Mouse (Mus musculus): ENCODE measurements around the gene Rora.

Gene Rora

DNA sequence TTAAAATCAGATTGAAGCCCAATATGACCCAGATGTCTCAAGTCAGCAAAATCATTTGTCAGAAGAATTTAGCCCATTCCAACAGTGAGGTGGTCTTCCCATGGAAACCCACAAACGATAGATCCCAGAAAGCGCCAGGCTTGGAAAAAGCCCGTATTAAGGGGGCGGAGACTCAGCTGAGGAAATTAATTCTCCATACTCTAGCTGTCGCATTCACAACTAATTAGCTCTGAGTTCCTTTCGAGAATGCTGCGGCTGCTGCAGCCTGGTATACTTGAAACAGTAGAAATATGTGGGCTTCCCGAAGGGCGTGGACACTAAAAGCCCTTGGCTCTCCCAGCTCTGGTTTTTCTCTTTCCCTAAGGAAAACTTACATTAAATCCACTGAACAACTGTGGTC is 345.4 kb downstream of the Rora start:
- no peak for DNase-seq (ENCODE audit: extremely low spot score, low spot score)

DNA sequence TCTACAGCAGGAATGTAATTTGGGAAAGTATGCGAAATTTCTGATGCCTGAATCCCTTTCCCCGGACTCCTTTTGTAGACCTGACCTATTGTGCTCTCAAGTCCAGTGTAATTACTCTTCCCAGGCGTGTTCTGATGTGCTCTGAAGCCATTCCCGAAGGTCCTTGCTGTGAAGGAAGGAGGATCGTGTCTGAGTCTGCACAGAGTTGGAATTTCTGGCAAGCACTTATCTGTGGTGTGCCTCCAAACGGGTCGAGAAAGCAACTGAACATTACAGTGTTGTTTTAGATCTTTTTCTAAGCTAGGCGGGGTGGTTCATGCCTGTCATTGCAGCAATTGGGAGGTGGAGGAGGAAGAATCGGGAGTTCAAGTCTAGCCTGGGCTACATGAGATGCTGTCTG is 350.9 kb downstream of the Rora start:
- DNase-seq (ENCODE audit: extremely low spot score, low spot score): no peak

GRCm38 (mm10) chr9:69006666-69007065 is 353.1 kb downstream of the Rora start:
- no peak for DNase-seq (ENCODE audit: extremely low spot score, low spot score)

- DNase-seq (ENCODE audit: extremely low spot score, low spot score): no peak
These were observed 355.1 kb downstream of the Rora start for GRCm38 (mm10) chr9:69008706-69009105.

DNA sequence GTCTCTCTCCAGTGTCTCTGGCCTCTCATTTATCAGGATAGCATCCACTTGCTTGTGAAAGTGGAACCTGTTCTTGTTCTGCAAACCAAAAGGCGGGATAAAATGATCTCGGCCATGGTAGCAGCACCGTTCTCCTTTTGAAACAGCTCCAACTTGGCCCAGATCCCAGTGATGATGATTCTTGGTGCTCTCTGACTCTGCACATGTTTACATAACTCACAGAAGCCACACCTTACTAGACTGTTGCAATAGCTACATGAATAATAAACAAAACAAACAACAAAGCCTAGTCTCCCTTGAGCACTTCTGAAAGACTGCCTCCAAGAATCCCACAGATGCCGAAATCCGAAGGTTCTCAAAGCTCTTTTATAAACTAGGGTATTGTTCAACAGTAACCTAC is 357.3 kb downstream of the Rora start:
- DNase-seq (ENCODE audit: extremely low spot score, low spot score): no peak

GRCm38 (mm10) chr9:69013186-69013715 is 359.7 kb downstream of the Rora start:
- DNase-seq (ENCODE audit: extremely low spot score, low spot score): no peak

DNA sequence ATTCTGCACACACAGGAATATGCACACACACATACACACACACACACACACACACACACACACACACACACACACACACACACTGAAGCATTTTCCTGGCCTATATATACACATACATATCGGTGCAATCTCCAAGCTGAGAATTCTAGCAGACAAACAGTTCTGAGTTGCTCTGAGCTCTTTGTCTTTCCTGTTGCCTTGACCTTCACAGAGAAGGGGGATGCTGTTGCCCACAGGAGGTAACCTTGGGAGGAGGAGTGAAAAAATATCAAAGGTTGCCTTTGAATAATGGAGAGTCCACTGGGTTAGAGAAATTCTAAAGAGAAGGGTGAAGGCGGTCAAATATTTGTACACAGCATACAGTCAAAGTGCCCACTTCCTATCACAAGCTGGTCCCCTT is 360.6 kb downstream of the Rora start:
- no peak for DNase-seq (ENCODE audit: extremely low spot score, low spot score)

DNA sequence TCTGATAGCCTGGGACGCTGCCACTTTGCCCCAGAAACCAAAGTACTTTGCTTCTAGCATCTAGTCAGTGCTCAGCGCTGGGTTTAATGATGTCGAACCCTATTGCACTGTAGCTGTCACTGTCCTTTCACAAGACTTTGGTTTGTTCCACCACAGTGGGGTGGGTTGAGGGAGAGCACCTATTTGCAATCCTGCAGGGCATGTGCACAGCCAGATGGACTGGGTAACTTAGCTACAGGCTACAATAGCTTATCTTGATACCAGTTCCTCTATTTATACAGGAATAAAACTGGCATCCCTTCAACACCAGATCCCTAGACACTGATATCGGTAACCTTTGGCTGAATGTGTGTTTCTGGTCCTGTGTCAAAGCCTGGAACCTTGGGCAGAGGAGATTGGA is 366.8 kb downstream of the Rora start:
- no peak for DNase-seq (ENCODE audit: extremely low spot score, low spot score)

GRCm38 (mm10) chr9:69021482-69021881 is 367.9 kb downstream of the Rora start:
- DNase-seq (ENCODE audit: extremely low spot score, low spot score): no peak

GRCm38 (mm10) chr9:69023314-69023713 is 369.7 kb downstream of the Rora start:
- no peak for DNase-seq (ENCODE audit: extremely low spot score, low spot score)

DNA sequence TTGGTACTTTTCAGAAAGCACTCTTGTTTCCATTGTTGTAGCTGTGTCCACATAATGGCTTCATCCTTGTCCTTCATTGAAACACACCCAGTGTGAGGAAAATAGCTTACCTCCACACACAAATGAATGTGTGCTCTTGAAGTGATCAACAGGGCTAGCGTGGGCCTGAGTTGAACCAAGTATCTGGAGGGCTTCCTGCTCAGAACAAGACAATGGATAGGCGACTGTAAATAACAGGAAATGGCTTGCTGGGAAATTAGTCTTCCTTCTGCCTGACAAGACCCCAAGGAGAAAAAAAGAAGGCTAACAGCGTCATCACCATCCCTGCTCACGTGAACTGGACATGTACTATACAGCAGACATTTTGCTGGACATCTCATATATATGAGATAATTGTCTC is 374.6 kb downstream of the Rora start:
- DNase-seq (ENCODE audit: extremely low spot score, low spot score): no peak

DNA sequence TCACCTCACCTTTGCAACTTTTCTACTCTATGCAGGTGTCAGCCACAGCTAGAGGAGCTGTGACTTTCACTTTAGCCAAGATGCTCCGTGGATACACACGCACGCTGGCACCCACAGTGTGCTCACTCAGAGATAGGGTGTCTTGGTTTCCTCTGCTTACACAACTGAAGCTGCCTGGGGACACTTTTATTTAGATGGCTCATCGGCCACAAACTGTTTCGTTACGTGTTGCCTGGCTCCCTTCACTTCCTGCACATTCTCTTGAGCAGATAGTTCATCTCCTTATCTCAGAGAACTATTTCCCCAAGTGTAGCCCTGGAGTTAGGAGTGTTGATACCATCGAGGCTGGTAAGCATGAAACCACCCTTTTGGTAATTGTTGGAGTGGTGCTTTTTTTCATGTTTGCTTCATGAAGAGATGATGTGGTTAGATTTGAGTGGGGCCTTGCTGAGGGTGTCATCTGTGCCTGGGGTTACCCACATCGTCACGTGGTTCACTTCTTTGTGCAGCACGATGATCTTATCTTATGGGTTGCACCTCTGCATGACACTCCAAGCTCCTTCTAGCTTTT is 380.8 kb downstream of the Rora start:
- DNase-seq (ENCODE audit: extremely low spot score, low spot score): no peak

GRCm38 (mm10) chr9:69035456-69035855 is 381.9 kb downstream of the Rora start:
- no peak for DNase-seq (ENCODE audit: extremely low spot score, low spot score)

- no peak for DNase-seq (ENCODE audit: extremely low spot score, low spot score)
These were observed 382.7 kb downstream of the Rora start for GRCm38 (mm10) chr9:69036296-69036695.

GRCm38 (mm10) chr9:69043920-69044613 is 390.5 kb downstream of the Rora start:
- no peak for DNase-seq (ENCODE audit: extremely low spot score, low spot score)

DNA sequence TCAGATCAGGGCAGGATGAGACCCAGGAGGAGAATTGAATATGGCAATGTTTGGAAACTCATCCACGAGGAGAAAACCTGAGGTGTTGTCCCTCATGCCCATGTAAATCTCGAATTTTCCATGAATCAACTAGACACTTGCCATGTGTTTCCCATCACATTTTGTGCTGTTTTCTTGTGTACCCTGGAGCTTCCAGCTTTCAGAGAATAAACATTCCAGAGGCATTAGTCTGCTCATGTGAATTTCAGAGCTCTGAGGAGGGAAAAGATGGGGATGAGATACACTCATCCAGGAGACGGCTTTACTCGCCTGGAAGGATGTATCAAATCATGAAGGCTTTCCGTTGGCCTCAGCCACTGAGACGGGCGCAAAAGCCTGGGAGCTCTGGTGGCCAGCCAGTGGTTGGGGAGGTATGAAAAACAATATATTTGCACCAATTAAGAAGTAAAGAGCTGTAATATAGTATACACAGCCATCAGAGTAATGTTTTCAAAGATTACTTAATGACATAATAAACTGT is 391.1 kb downstream of the Rora start:
- DNase-seq (ENCODE audit: extremely low spot score, low spot score): no peak

DNA sequence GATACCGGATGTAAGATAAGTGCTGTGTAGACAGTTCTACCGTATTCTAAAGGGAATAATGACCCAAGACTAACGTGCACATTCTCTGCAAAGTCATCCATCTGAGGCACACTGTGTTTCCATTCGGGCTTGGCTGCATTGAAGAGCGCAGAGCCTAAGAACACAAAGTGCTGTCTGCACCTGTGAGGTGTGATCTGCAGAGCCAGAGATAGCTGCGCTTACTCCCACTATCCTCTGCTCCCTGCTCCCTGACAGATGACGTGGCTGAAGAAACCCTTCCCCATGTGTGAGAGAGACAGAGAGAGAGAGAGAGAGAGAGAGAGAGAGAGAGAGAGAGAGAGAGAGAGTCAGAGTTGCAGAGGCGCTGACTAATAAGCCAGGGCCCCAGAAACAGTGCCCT is 392.3 kb downstream of the Rora start:
- DNase-seq (ENCODE audit: extremely low spot score, low spot score): no peak

DNA sequence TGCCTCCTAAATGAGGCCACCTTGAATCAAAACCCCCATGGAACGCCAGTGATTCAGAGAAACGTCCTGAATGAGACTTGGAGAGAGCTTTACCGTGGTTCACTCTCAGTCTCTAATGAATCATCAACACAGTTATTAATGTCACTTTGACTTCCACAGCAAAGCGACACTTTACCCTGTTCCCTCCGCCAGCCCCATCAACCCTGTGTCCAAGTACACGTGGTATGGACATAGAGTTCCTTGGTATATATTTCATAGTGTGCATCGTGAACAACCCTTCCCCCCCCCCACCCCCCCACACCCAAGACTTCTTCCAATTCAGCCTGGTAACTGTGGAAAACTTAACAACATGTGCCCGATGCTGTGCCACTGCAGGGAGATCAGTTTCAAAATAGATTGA is 397.3 kb downstream of the Rora start:
- no peak for DNase-seq (ENCODE audit: extremely low spot score, low spot score)

- DNase-seq (ENCODE audit: extremely low spot score, low spot score): no peak
These were observed 398.3 kb downstream of the Rora start for GRCm38 (mm10) chr9:69051890-69052289.

GRCm38 (mm10) chr9:69055302-69055701 is 401.7 kb downstream of the Rora start:
- no peak for DNase-seq (ENCODE audit: extremely low spot score, low spot score)

- no peak for DNase-seq (ENCODE audit: extremely low spot score, low spot score)
These were observed 417.7 kb downstream of the Rora start for GRCm38 (mm10) chr9:69071203-69071867.

DNA sequence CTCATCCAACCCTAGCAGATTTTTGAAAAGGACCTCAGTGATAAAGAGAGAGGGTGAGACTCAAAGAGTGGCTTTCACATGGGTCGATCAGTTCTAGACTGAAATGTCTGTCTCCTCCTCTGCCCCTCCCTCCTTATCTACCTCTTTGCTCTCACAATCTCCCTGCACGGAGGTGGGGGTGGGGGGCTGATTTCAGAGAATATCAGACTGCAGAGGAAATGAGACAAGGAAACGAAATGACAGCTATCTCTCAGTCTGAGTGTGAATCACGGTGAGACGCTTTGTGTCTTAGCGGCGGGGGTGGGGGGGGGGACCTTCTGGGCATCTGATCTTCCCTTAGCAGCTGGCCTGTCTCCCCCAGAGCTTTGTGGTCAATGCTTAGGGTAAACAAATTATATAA is 419.7 kb downstream of the Rora start:
- DNase-seq (ENCODE audit: extremely low spot score, low spot score): no peak
